Mouse (Mus musculus) hindbrain, embryonic 16.5 days (tissue): ENCODE results near the gene Smim11. TPM values are rescaled to one million over a fixed set of nuclear protein-coding genes. Genes with fewer than 3 reads are reported as not detected.

ENCODE experiments used
- ATAC-seq: fragments of 200-750 bp; cut with Nextera tagmentation; 2 replicates; pipeline ENCODE4 v1.8.0; 2017; ENCODE audit warnings: moderate TSS enrichment, moderate library complexity
- H3K27ac ChIP-seq: fragments of 300-500 bp; sonication (generic); 2 replicates; pipeline ENCODE4 v1.5.1; 2014; ENCODE audit warnings: low read depth, mild to moderate bottlenecking, control low read depth, low read length, moderate library complexity
- H3K27me3 ChIP-seq: fragments of 300-500 bp; sonication (generic); replicated peaks from 2 replicates; pipeline ENCODE4 v1.6.1; 2014; ENCODE audit warnings: low read length; ENCODE audit not compliant: control insufficient read depth, insufficient read depth
- H3K36me3 ChIP-seq: fragments of 300-500 bp; sonication (generic); 2 replicates; pipeline ENCODE4 v1.6.1; 2014; ENCODE audit warnings: mild to moderate bottlenecking, low read length, moderate library complexity, mixed read lengths; ENCODE audit not compliant: control insufficient read depth, insufficient read depth
- H3K4me1 ChIP-seq: fragments of 300-500 bp; sonication (generic); 2 replicates; pipeline ENCODE4 v1.6.1; 2014; ENCODE audit warnings: low read depth, low read length; ENCODE audit not compliant: control insufficient read depth, insufficient read depth
- H3K4me2 ChIP-seq: fragments of 300-500 bp; sonication (generic); 2 replicates; pipeline ENCODE4 v1.6.1; 2014; ENCODE audit warnings: mild to moderate bottlenecking, low read length, control low read depth, moderate library complexity
- H3K4me3 ChIP-seq: fragments of 300-500 bp; sonication (generic); 2 replicates; pipeline ENCODE4 v1.5.1; 2014; ENCODE audit warnings: mild to moderate bottlenecking, low read length, control low read depth, moderate library complexity
- H3K9ac ChIP-seq: fragments of 300-500 bp; sonication (generic); 2 replicates; pipeline ENCODE4 v1.6.1; 2014; ENCODE audit warnings: low read depth, mild to moderate bottlenecking, control low read depth, low read length, moderate library complexity
- H3K9me3 ChIP-seq: fragments of 300-500 bp; sonication (generic); 2 replicates; pipeline ENCODE4 v1.6.1; 2014; ENCODE audit warnings: mild to moderate bottlenecking, low read length, moderate library complexity; ENCODE audit not compliant: control insufficient read depth
- WGBS: fragments of 180-500 bp; shearing (Covaris S2); extraction: QIAGEN DNeasy Blood & Tissue Kit; methylation state at CpG from one replicate; pipeline ENCODE4 v1.1.7; 2014; 5-methylcytosine and 5-hydroxymethylcytosine counted together
- polyA plus RNA-seq: library from polyadenylated mRNA; unstranded; fragments of >200 nt; fragmentation: Nextera tagmentation; extraction: Ambion mirVana; gene quantifications from 2 replicates; pipeline ENCODE4 v1.2.1, GENCODE M21; 2015

Smim11 gene
- 55.4 and 57.7 TPM in 2 replicates for polyA plus RNA-seq

DNA sequence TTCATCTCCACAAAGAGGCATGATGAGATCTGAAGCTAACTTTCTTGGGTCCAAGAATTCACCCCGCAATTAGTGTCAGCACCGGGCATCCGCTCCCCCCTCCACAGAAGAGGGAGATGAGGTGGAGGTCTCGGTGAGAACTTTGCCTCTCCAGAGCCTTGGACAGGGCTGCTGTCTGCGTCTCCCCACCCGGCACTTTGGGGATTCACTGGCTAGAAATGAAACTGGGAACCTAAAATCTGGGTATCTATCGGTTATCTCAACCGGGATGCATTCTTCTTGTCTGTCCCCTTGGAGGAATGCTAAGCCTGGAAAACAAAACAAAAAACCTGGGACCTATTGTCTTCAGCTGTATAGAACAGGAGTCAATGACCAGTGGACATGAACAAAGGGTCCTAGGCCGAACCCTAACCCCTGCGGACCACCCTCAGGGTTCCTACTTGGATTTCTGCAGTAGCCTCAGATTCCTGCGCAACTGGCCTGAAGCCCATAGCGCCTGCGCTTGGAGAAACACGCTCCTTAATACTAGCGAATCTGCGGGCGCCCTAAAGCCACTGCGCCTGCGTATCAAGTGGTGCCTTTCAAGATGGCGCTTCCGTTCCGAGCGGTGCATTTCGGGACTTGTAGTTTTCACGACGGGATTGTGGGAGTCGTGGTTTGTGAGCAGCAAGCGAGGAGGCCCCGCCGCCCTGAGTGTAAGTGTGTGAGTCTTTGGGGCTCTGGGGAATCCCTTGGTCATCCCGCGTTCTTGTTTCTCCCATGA, at the start of gene Smim11:
Gene Smim11 (plus strand): TSS at position 638 of the 763 bp plus-strand sequence.
- Histone ChIP-seq H3K9me3 (no peaks in the 10 kb centered on the region), H3K4me2 (peak within 1 kb of the TSS; percentile 78), H3K36me3 (peaks cover 6% of the 10 kb centered on the region; the same call in 1 of the 2 replicates), H3K27ac (peak within 1 kb of the TSS; percentile 68), H3K27me3 (no peaks in the 10 kb centered on the region), H3K9ac (peak within 1 kb of the TSS; percentile 79), H3K4me1 (peaks cover 19% of the 10 kb centered on the region), H3K4me3 (peak within 1 kb of the TSS; percentile 65)
- 7% methylated on average over 32 of the region's 32 CpGs for WGBS
- peak; percentile 95 for ATAC-seq

DNA sequence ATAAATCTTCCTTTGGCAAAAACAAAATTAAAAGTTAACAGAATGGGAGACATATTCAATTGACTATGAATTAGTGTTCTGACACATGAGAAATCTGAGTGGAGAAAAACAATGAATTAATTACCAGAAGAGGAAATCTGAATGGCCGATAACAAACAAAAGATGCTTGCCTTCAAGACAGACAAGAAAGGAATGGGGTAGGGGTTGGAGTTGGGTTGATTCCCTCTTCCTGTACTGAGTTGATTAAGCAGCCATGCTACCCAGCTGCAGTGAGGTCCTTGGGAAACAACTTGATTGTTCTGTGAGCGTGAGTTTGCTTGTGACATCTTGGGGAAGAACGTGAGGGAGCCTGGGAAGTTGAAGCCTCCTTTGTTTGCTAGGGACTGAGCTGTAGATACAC, 46.8 kb upstream of the Smim11 start:
- ATAC-seq = no peak
- Histone ChIP-seq H3K27me3 (no peaks in the 10 kb centered on the region), H3K4me2 (no peak overlapping the region), H3K27ac (no peak overlapping the region), H3K4me1 (no peaks in the 10 kb centered on the region), H3K36me3 (no peaks in the 10 kb centered on the region), H3K9ac (no peak overlapping the region), H3K9me3 (no peaks in the 10 kb centered on the region), H3K4me3 (no peak overlapping the region)
- WGBS = 54% methylated on average over 3 of the region's 3 CpGs

GRCm38 (mm10) chr16:92267861-92268260, 33.2 kb upstream of the Smim11 start:
- Histone ChIP-seq H3K4me2 (no peak overlapping the region), H3K4me1 (no peaks in the 10 kb centered on the region), H3K4me3 (no peak overlapping the region), H3K27me3 (no peaks in the 10 kb centered on the region), H3K36me3 (no peaks in the 10 kb centered on the region), H3K9me3 (no peaks in the 10 kb centered on the region), H3K27ac (no peak overlapping the region), H3K9ac (no peak overlapping the region)
- ATAC-seq = no peak
- WGBS = 85% methylated on average over 12 of the region's 12 CpGs

GRCm38 (mm10) chr16:92274516-92274915, 26.6 kb upstream of the Smim11 start:
- H3K27me3 ChIP-seq = no peaks in the 10 kb centered on the region
- H3K4me2 ChIP-seq = no peak overlapping the region
- no peaks in the 10 kb centered on the region for H3K36me3 ChIP-seq
- no peaks in the 10 kb centered on the region for H3K4me1 ChIP-seq
- no peak overlapping the region for H3K9ac ChIP-seq
- ATAC-seq = no peak
- no peaks in the 10 kb centered on the region for H3K9me3 ChIP-seq
- no peak overlapping the region for H3K4me3 ChIP-seq
- WGBS = 85% methylated on average over 5 of the region's 5 CpGs
- H3K27ac ChIP-seq = no peak overlapping the region

GRCm38 (mm10) chr16:92275526-92275925, 25.6 kb upstream of the Smim11 start:
- H3K4me1 ChIP-seq = no peaks in the 10 kb centered on the region
- no peak overlapping the region for H3K27ac ChIP-seq
- no peak overlapping the region for H3K4me2 ChIP-seq
- no peak; the same call in 1 of the 2 replicates for ATAC-seq
- no peak overlapping the region for H3K9ac ChIP-seq
- WGBS = 85% methylated on average over 4 of the region's 4 CpGs
- no peak overlapping the region for H3K4me3 ChIP-seq
- no peaks in the 10 kb centered on the region for H3K27me3 ChIP-seq
- H3K36me3 ChIP-seq = no peaks in the 10 kb centered on the region
- H3K9me3 ChIP-seq = no peaks in the 10 kb centered on the region

DNA sequence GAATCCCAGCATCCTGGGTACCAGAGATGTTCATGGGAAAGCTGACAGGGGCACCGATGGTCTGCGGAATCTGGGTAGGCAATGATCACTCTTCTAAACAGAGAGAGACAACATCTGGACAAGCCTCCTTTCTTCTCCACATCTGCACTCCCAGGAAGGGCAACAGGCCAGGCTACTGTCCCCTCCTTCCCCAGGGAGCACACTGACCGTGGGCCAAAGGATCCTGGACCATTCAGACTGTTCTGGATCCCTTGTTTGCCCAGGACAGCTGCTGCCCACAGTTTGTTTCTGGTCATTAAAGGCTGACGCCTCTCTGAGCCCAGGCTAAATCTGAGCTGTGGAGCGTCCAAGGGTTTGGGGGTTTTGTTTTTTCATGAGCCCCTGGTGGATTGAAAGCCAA, 18.4 kb upstream of the Smim11 start:
- 62% methylated on average over 5 of the region's 5 CpGs for WGBS
- no peak for ATAC-seq

GRCm38 (mm10) chr16:92285068-92285467, 16.0 kb upstream of the Smim11 start:
- Histone ChIP-seq H3K9me3 (no peaks in the 10 kb centered on the region), H3K4me2 (no peak overlapping the region), H3K4me3 (no peak overlapping the region), H3K36me3 (no peaks in the 10 kb centered on the region), H3K27ac (no peak overlapping the region), H3K9ac (no peak overlapping the region), H3K27me3 (no peaks in the 10 kb centered on the region), H3K4me1 (no peaks in the 10 kb centered on the region; the same call in 1 of the 2 replicates)
- ATAC-seq = no peak
- WGBS = 68% methylated on average over 10 of the region's 10 CpGs

More for the DNA sequence above, 18.4 kb upstream of the Smim11 start:
- H3K9ac ChIP-seq = no peak overlapping the region
- no peak overlapping the region for H3K4me3 ChIP-seq
- H3K27me3 ChIP-seq = no peaks in the 10 kb centered on the region
- H3K9me3 ChIP-seq = no peaks in the 10 kb centered on the region
- H3K36me3 ChIP-seq = no peaks in the 10 kb centered on the region
- H3K4me1 ChIP-seq = no peaks in the 10 kb centered on the region; the same call in 1 of the 2 replicates
- H3K4me2 ChIP-seq = no peak overlapping the region
- H3K27ac ChIP-seq = no peak overlapping the region

GRCm38 (mm10) chr16:92286609-92287008, 14.5 kb upstream of the Smim11 start:
- Histone ChIP-seq H3K4me2 (no peak overlapping the region), H3K4me1 (no peaks in the 10 kb centered on the region; the same call in 1 of the 2 replicates), H3K4me3 (no peak overlapping the region), H3K27ac (no peak overlapping the region), H3K27me3 (no peaks in the 10 kb centered on the region), H3K9me3 (no peaks in the 10 kb centered on the region), H3K36me3 (no peaks in the 10 kb centered on the region), H3K9ac (no peak overlapping the region)
- 0 out of 2 replicates have a peak, but pooled peaks have one; percentile 35 for ATAC-seq
- WGBS = 12% methylated on average over 7 of the region's 7 CpGs

DNA sequence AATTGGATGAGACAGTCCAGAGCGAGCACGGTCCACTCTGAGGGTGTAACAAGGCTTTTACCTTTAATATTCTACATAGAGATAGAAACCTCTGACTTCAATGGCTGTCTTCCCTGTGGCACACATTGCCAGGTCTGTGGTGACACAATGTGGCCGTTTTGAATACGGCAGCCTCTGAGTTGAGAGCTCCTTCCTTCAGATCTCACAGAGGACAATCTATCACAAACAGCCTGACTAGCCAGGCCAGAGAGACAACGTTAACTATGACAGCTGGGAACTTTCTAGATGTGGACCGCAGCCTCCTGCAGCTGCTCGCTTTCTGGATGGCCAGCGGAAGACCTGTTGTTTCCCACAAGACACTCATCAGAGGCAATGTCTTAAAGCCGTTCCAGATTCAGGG, 12.3 kb upstream of the Smim11 start:
- ATAC-seq = peak; percentile 66
- Histone ChIP-seq H3K4me3 (no peak overlapping the region), H3K9ac (no peak overlapping the region), H3K4me2 (no peak overlapping the region), H3K27me3 (no peaks in the 10 kb centered on the region; the same call in 1 of the 2 replicates), H3K36me3 (no peaks in the 10 kb centered on the region), H3K4me1 (no peaks in the 10 kb centered on the region), H3K9me3 (no peaks in the 10 kb centered on the region), H3K27ac (no peak overlapping the region)
- 90% methylated on average over 9 of the region's 9 CpGs for WGBS
